Mouse (Mus musculus): ENCODE results near the gene Cp. TPM values are rescaled to one million over a fixed set of nuclear protein-coding genes. Genes with fewer than 3 reads are reported as not detected.
A peak's percentile ranks its signal among the peaks of the same experiment; 100 is the strongest.
"Not testable (repeated sequence)": the region's sequence is repeated elsewhere in the genome, so short reads cannot be mapped to it uniquely, and the experiment has no call there.

The Cp gene
- total RNA-seq, 2 experiments from 2014 or later: 11.2 to 13.4 TPM

GRCm38 (mm10) chr3:20002786-20003185 is 45.9 kb downstream of the Cp start:
- DNase-seq (ENCODE audit: low spot score in 2 of 2): peak in 1 of 2 experiments; percentile 7
- intact Hi-C loops (cut with DNase I): loop anchor here (1.0 to 10.0 kb wide), 2 partner anchors 98 to 478 kb away; no protein-coding TSS in a partner anchor

GRCm38 (mm10) chr3:20004422-20004821 is 47.6 kb downstream of the Cp start:
- intact Hi-C loops (cut with DNase I): loop anchor here (10.0 kb wide), 1 partner anchor 480 kb away; no protein-coding TSS in a partner anchor
- DNase-seq (ENCODE audit: low spot score in 2 of 2): no peak

GRCm38 (mm10) chr3:20005611-20006010 is 48.8 kb downstream of the Cp start:
- intact Hi-C loops (cut with DNase I): loop anchor here (10.0 kb wide), 1 partner anchor 481 kb away; no protein-coding TSS in a partner anchor
- no peak for DNase-seq (ENCODE audit: low spot score in 2 of 2)

GRCm38 (mm10) chr3:20007275-20007674 is 50.4 kb downstream of the Cp start:
- DNase-seq (ENCODE audit: low spot score in 2 of 2): no peak
- intact Hi-C loops (cut with DNase I): loop anchor here (10.0 kb wide), 1 partner anchor 482 kb away; no protein-coding TSS in a partner anchor

- no peak for DNase-seq (ENCODE audit: low spot score in 2 of 2)
Observed at GRCm38 (mm10) chr3:20007759-20008158, 50.9 kb downstream of the Cp start.

GRCm38 (mm10) chr3:20010464-20010863 is 53.6 kb downstream of the Cp start:
- DNase-seq (ENCODE audit: low spot score in 2 of 2): no peak
- intact Hi-C loops (cut with DNase I): no loop called here

More at GRCm38 (mm10) chr3:20007759-20008158, 50.9 kb downstream of the Cp start:
- intact Hi-C loops (cut with DNase I): loop anchor here (10.0 kb wide), 1 partner anchor 483 kb away; no protein-coding TSS in a partner anchor

- intact Hi-C loops (cut with DNase I); DNase-seq (ENCODE audit: low spot score in 2 of 2): not testable (repeated sequence)
Observed at GRCm38 (mm10) chr3:20010905-20011304, 54.1 kb downstream of the Cp start.

- no peak for DNase-seq (ENCODE audit: low spot score in 2 of 2)
- intact Hi-C loops (cut with DNase I): no loop called here
Observed at GRCm38 (mm10) chr3:20014454-20014853, 57.6 kb downstream of the Cp start.

- no peak for DNase-seq (ENCODE audit: low spot score in 2 of 2)
- intact Hi-C loops (cut with DNase I): no loop called here
Observed at GRCm38 (mm10) chr3:20018076-20018475, 61.2 kb downstream of the Cp start.

GRCm38 (mm10) chr3:20023832-20024231 is 67.0 kb downstream of the Cp start:
- intact Hi-C loops (cut with DNase I): no loop called here
- DNase-seq (ENCODE audit: low spot score in 2 of 2): no peak

- intact Hi-C loops (cut with DNase I): no loop called here
- no peak for DNase-seq (ENCODE audit: low spot score in 2 of 2)
Observed at GRCm38 (mm10) chr3:20026481-20026880, 69.6 kb downstream of the Cp start.

- intact Hi-C loops (cut with DNase I): no loop called here
- peak in 1 of 2 experiments; percentile 26 for DNase-seq (ENCODE audit: low spot score in 2 of 2)
Observed at GRCm38 (mm10) chr3:20026996-20027689, 70.3 kb downstream of the Cp start.

GRCm38 (mm10) chr3:20027788-20028187 is 70.9 kb downstream of the Cp start:
- intact Hi-C loops (cut with DNase I): no loop called here
- DNase-seq (ENCODE audit: low spot score in 2 of 2): no peak

GRCm38 (mm10) chr3:20028640-20029039 is 71.8 kb downstream of the Cp start:
- intact Hi-C loops (cut with DNase I): no loop called here
- no peak for DNase-seq (ENCODE audit: low spot score in 2 of 2)

GRCm38 (mm10) chr3:20030807-20031206 is 74.0 kb downstream of the Cp start:
- DNase-seq (ENCODE audit: low spot score in 2 of 2): no peak
- intact Hi-C loops (cut with DNase I): loop anchor here (10.0 kb wide), 1 partner anchor 406 kb away; the partner anchor contains the start of gene 1700064H15Rik

GRCm38 (mm10) chr3:20033761-20034718 is 77.2 kb downstream of the Cp start:
- intact Hi-C loops (cut with DNase I): loop anchor here (10.0 kb wide), 1 partner anchor 409 kb away; the partner anchor contains the start of gene 1700064H15Rik

GRCm38 (mm10) chr3:20034719-20035404 is 78.0 kb downstream of the Cp start, which contains the start of gene Hps3:
Hps3 (minus strand) TSS chr3:20035315.
- DNase-seq (ENCODE audit: low spot score in 2 of 2): peak; percentile 91 to 92
- intact Hi-C loops (cut with DNase I): loop anchor here (10.0 kb wide), 1 partner anchor 410 kb away; the partner anchor contains the start of gene 1700064H15Rik

More at GRCm38 (mm10) chr3:20033761-20034718, 77.2 kb downstream of the Cp start:
- no peak for DNase-seq (ENCODE audit: low spot score in 2 of 2)

- no peak for DNase-seq (ENCODE audit: low spot score in 2 of 2)
- intact Hi-C loops (cut with DNase I): loop anchor here (10.0 kb wide), 1 partner anchor 411 kb away; the partner anchor contains the start of gene 1700064H15Rik
Observed at GRCm38 (mm10) chr3:20036069-20036468, 79.2 kb downstream of the Cp start.

- intact Hi-C loops (cut with DNase I); DNase-seq (ENCODE audit: low spot score in 2 of 2): not testable (repeated sequence)
Observed at GRCm38 (mm10) chr3:20041461-20041860, 84.6 kb downstream of the Cp start.
